Mouse (Mus musculus): Measurements from ENCODE around the gene Rab1a. TPM values are rescaled to one million over a fixed set of nuclear protein-coding genes. Genes with fewer than 3 reads are reported as not detected.
"Not testable (repeated sequence)": the region's sequence is repeated elsewhere in the genome, so short reads cannot be mapped to it uniquely, and the experiment has no call there.

The Rab1a gene
- 289 and 293 TPM in 2 replicates for polyA plus RNA-seq (2014; fragmentation: Nextera tagmentation; extraction: Ambion mirVana)

GRCm38 (mm10) chr11:20200713-20201575 is at the start of gene Rab1a:
Rab1a (plus strand) TSS chr11:20201432.
- Histone ChIP-seq H3K4me3 (replicated peaks; ENCODE audit: low read depth, low read length) (peak within 1 kb of the TSS; percentile 99), H3K27ac (replicated peaks; ENCODE audit: low read depth, low read length) (peak within 1 kb of the TSS; percentile 96), H3K4me2 (ENCODE audit: low read length) (peak within 1 kb of the TSS; percentile 90), H3K27me3 (ENCODE audit: control insufficient read depth, insufficient read depth, low read length) (no peaks in the 10 kb centered on the region), H3K36me3 (ENCODE audit: control insufficient read depth, insufficient read depth, low read length) (no peaks in the 10 kb centered on the region), H3K9ac (replicated peaks; ENCODE audit: low read length) (peak within 1 kb of the TSS; percentile 95), H3K9me3 (ENCODE audit: control insufficient read depth, low read length) (no peaks in the 10 kb centered on the region), H3K4me1 (ENCODE audit: control insufficient read depth, insufficient read depth, low read length) (peaks cover 23% of the 10 kb centered on the region)
- WGBS: 1% methylated on average over 53 of the region's 54 CpGs
- ATAC-seq (ENCODE audit: low FRiP score, low TSS enrichment): peak; percentile 97
- DNase-seq: peak; percentile 100

GRCm38 (mm10) chr11:20152107-20152901 is 48.9 kb upstream of the Rab1a start:
- ATAC-seq (ENCODE audit: low FRiP score, low TSS enrichment) (no peak), DNase-seq (no peak)
- H3K4me3 ChIP-seq (replicated peaks; ENCODE audit: low read depth, low read length): no peak overlapping the region
- WGBS: 84% methylated on average over 4 of the region's 4 CpGs
- H3K27me3 ChIP-seq (ENCODE audit: control insufficient read depth, insufficient read depth, low read length): no peaks in the 10 kb centered on the region
- H3K36me3 ChIP-seq (ENCODE audit: control insufficient read depth, insufficient read depth, low read length): no peaks in the 10 kb centered on the region
- H3K9me3 ChIP-seq (ENCODE audit: control insufficient read depth, low read length): no peaks in the 10 kb centered on the region
- no peak overlapping the region for H3K4me2 ChIP-seq (ENCODE audit: low read length)
- no peaks in the 10 kb centered on the region for H3K4me1 ChIP-seq (ENCODE audit: control insufficient read depth, insufficient read depth, low read length)
- no peak overlapping the region for H3K27ac ChIP-seq (replicated peaks; ENCODE audit: low read depth, low read length)
- no peak overlapping the region for H3K9ac ChIP-seq (replicated peaks; ENCODE audit: low read length)

GRCm38 (mm10) chr11:20153542-20153941 is 47.7 kb upstream of the Rab1a start:
- not testable (repeated sequence) for H3K36me3 ChIP-seq (ENCODE audit: control insufficient read depth, insufficient read depth, low read length); H3K4me3 ChIP-seq (replicated peaks; ENCODE audit: low read depth, low read length); ATAC-seq (ENCODE audit: low FRiP score, low TSS enrichment); H3K4me1 ChIP-seq (ENCODE audit: control insufficient read depth, insufficient read depth, low read length); H3K27me3 ChIP-seq (ENCODE audit: control insufficient read depth, insufficient read depth, low read length); H3K4me2 ChIP-seq (ENCODE audit: low read length); H3K27ac ChIP-seq (replicated peaks; ENCODE audit: low read depth, low read length); H3K9me3 ChIP-seq (ENCODE audit: control insufficient read depth, low read length); H3K9ac ChIP-seq (replicated peaks; ENCODE audit: low read length); DNase-seq
- 88% methylated on average over 5 of the region's 5 CpGs for WGBS

- Histone ChIP-seq H3K9me3 (ENCODE audit: control insufficient read depth, low read length) (no peaks in the 10 kb centered on the region), H3K27ac (replicated peaks; ENCODE audit: low read depth, low read length) (no peak overlapping the region), H3K4me1 (ENCODE audit: control insufficient read depth, insufficient read depth, low read length) (no peaks in the 10 kb centered on the region), H3K27me3 (ENCODE audit: control insufficient read depth, insufficient read depth, low read length) (no peaks in the 10 kb centered on the region), H3K9ac (replicated peaks; ENCODE audit: low read length) (no peak overlapping the region), H3K4me2 (ENCODE audit: low read length) (no peak overlapping the region), H3K36me3 (ENCODE audit: control insufficient read depth, insufficient read depth, low read length) (no peaks in the 10 kb centered on the region), H3K4me3 (replicated peaks; ENCODE audit: low read depth, low read length) (no peak overlapping the region)
- ATAC-seq (ENCODE audit: low FRiP score, low TSS enrichment) (no peak), DNase-seq (no peak)
Measured at GRCm38 (mm10) chr11:20158879-20159278, 42.4 kb upstream of the Rab1a start.

GRCm38 (mm10) chr11:20164979-20165867 is 36.0 kb upstream of the Rab1a start:
- ATAC-seq (ENCODE audit: low FRiP score, low TSS enrichment): no peak
- 42% methylated on average over 4 of the region's 4 CpGs for WGBS
- H3K4me2 ChIP-seq (ENCODE audit: low read length): no peak overlapping the region
- H3K27ac ChIP-seq (replicated peaks; ENCODE audit: low read depth, low read length): no peak overlapping the region
- H3K9ac ChIP-seq (replicated peaks; ENCODE audit: low read length): no peak overlapping the region
- DNase-seq: no peak
- H3K4me3 ChIP-seq (replicated peaks; ENCODE audit: low read depth, low read length): no peak overlapping the region
- no peaks in the 10 kb centered on the region for H3K9me3 ChIP-seq (ENCODE audit: control insufficient read depth, low read length)
- no peaks in the 10 kb centered on the region for H3K4me1 ChIP-seq (ENCODE audit: control insufficient read depth, insufficient read depth, low read length)
- no peaks in the 10 kb centered on the region for H3K27me3 ChIP-seq (ENCODE audit: control insufficient read depth, insufficient read depth, low read length)
- no peaks in the 10 kb centered on the region for H3K36me3 ChIP-seq (ENCODE audit: control insufficient read depth, insufficient read depth, low read length)

- no peaks in the 10 kb centered on the region for H3K27me3 ChIP-seq (ENCODE audit: control insufficient read depth, insufficient read depth, low read length)
- no peak overlapping the region for H3K9ac ChIP-seq (replicated peaks; ENCODE audit: low read length)
- H3K9me3 ChIP-seq (ENCODE audit: control insufficient read depth, low read length): no peaks in the 10 kb centered on the region
- WGBS: 95% methylated on average over 4 of the region's 4 CpGs
- no peak overlapping the region for H3K4me3 ChIP-seq (replicated peaks; ENCODE audit: low read depth, low read length)
- no peak for DNase-seq
- no peaks in the 10 kb centered on the region for H3K4me1 ChIP-seq (ENCODE audit: control insufficient read depth, insufficient read depth, low read length)
- H3K4me2 ChIP-seq (ENCODE audit: low read length): no peak overlapping the region
- no peak for ATAC-seq (ENCODE audit: low FRiP score, low TSS enrichment)
- H3K36me3 ChIP-seq (ENCODE audit: control insufficient read depth, insufficient read depth, low read length): no peaks in the 10 kb centered on the region
- H3K27ac ChIP-seq (replicated peaks; ENCODE audit: low read depth, low read length): no peak overlapping the region
Measured at GRCm38 (mm10) chr11:20165991-20166390, 35.2 kb upstream of the Rab1a start.

GRCm38 (mm10) chr11:20166476-20166875 is 34.8 kb upstream of the Rab1a start:
- not testable (repeated sequence) for H3K4me1 ChIP-seq (ENCODE audit: control insufficient read depth, insufficient read depth, low read length); H3K27ac ChIP-seq (replicated peaks; ENCODE audit: low read depth, low read length); H3K4me2 ChIP-seq (ENCODE audit: low read length); H3K36me3 ChIP-seq (ENCODE audit: control insufficient read depth, insufficient read depth, low read length); DNase-seq; H3K9me3 ChIP-seq (ENCODE audit: control insufficient read depth, low read length); H3K27me3 ChIP-seq (ENCODE audit: control insufficient read depth, insufficient read depth, low read length); H3K9ac ChIP-seq (replicated peaks; ENCODE audit: low read length); ATAC-seq (ENCODE audit: low FRiP score, low TSS enrichment); H3K4me3 ChIP-seq (replicated peaks; ENCODE audit: low read depth, low read length)
- WGBS: 82% methylated on average over 6 of the region's 6 CpGs

GRCm38 (mm10) chr11:20168972-20169371 is 32.3 kb upstream of the Rab1a start:
- no peak overlapping the region for H3K27ac ChIP-seq (replicated peaks; ENCODE audit: low read depth, low read length)
- H3K4me3 ChIP-seq (replicated peaks; ENCODE audit: low read depth, low read length): no peak overlapping the region
- WGBS: 92% methylated on average over 11 of the region's 11 CpGs
- no peak overlapping the region for H3K9ac ChIP-seq (replicated peaks; ENCODE audit: low read length)
- no peaks in the 10 kb centered on the region for H3K27me3 ChIP-seq (ENCODE audit: control insufficient read depth, insufficient read depth, low read length)
- no peaks in the 10 kb centered on the region for H3K36me3 ChIP-seq (ENCODE audit: control insufficient read depth, insufficient read depth, low read length)
- no peak for ATAC-seq (ENCODE audit: low FRiP score, low TSS enrichment)
- H3K9me3 ChIP-seq (ENCODE audit: control insufficient read depth, low read length): no peaks in the 10 kb centered on the region
- no peak overlapping the region for H3K4me2 ChIP-seq (ENCODE audit: low read length)
- H3K4me1 ChIP-seq (ENCODE audit: control insufficient read depth, insufficient read depth, low read length): no peaks in the 10 kb centered on the region
- no peak for DNase-seq
